Mouse (Mus musculus) neural tube, embryonic 13.5 days (tissue): Measurements from ENCODE around the gene Pakap. TPM values are rescaled to one million over a fixed set of nuclear protein-coding genes. Genes with fewer than 3 reads are reported as not detected.

Experiments used
- ATAC-seq: fragments of 200-750 bp; cut with Nextera tagmentation; 2 replicates; pipeline ENCODE4 v1.8.0; 2017; ENCODE audit warnings: low read depth, mild to moderate bottlenecking, moderate TSS enrichment, moderate library complexity
- H3K27ac ChIP-seq: fragments of 300-500 bp; sonication (generic); replicated peaks from 2 replicates; pipeline ENCODE4 v1.5.1; 2015; ENCODE audit warnings: moderate library complexity, mild to moderate bottlenecking, inconsistent platforms
- H3K27me3 ChIP-seq: fragments of 300-500 bp; sonication (generic); 2 replicates; pipeline ENCODE4 v1.6.1; 2015; ENCODE audit warnings: mild to moderate bottlenecking, inconsistent platforms
- H3K36me3 ChIP-seq: fragments of 300-500 bp; sonication (generic); 2 replicates; pipeline ENCODE4 v1.6.1; 2015; ENCODE audit warnings: mild to moderate bottlenecking, inconsistent platforms
- H3K4me1 ChIP-seq: fragments of 300-500 bp; sonication (generic); replicated peaks from 2 replicates; pipeline ENCODE4 v1.6.1; 2015; ENCODE audit warnings: inconsistent platforms
- H3K4me2 ChIP-seq: fragments of 300-500 bp; sonication (generic); 2 replicates; pipeline ENCODE4 v1.6.1; 2015; ENCODE audit warnings: inconsistent platforms, mild to moderate bottlenecking, moderate library complexity
- H3K4me3 ChIP-seq: fragments of 300-500 bp; sonication (generic); 2 replicates; pipeline ENCODE4 v1.5.1; 2015; ENCODE audit warnings: mild to moderate bottlenecking, inconsistent platforms
- H3K9ac ChIP-seq: fragments of 300-500 bp; sonication (generic); 2 replicates; pipeline ENCODE4 v1.6.1; 2015; ENCODE audit warnings: moderate library complexity, mild to moderate bottlenecking, inconsistent platforms
- H3K9me3 ChIP-seq: fragments of 300-500 bp; sonication (generic); 2 replicates; pipeline ENCODE4 v1.6.1; 2016; ENCODE audit warnings: inconsistent platforms
- WGBS: fragments of 180-500 bp; shearing (Covaris S2); methylation state at CpG from one replicate; pipeline ENCODE4 v1.1.7; 2015; 5-methylcytosine and 5-hydroxymethylcytosine counted together
- polyA plus RNA-seq: library from polyadenylated mRNA; unstranded; fragments of >200 nt; fragmentation: Nextera tagmentation; extraction: Ambion mirVana; gene quantifications from 2 replicates; pipeline ENCODE4 v1.2.1, GENCODE M21; 2015

Gene Pakap
- polyA plus RNA-seq, 1 experiment from 2014 or later: 9.1 TPM

- Histone ChIP-seq H3K27ac (no peak overlapping the region), H3K4me2 (0 out of 2 replicates have a peak overlapping the region, but pooled peaks have one; percentile 9), H3K9ac (no peak overlapping the region), H3K4me1 (peaks cover 16% of the 10 kb centered on the region), H3K36me3 (no peaks in the 10 kb centered on the region), H3K4me3 (no peak overlapping the region), H3K9me3 (no peaks in the 10 kb centered on the region), H3K27me3 (no peaks in the 10 kb centered on the region)
- ATAC-seq: peak; percentile 84
- WGBS: 6% methylated on average over 4 of the region's 4 CpGs
Observed at GRCm38 (mm10) chr4:57660470-57660869, 92.5 kb downstream of the Pakap start.

- H3K4me3 ChIP-seq: no peak overlapping the region
- WGBS: 80% methylated on average over 3 of the region's 3 CpGs
- no peaks in the 10 kb centered on the region for H3K27me3 ChIP-seq
Observed at GRCm38 (mm10) chr4:57666101-57666500, 98.1 kb downstream of the Pakap start.

GRCm38 (mm10) chr4:57670813-57671469 is 103.0 kb downstream of the Pakap start:
- H3K36me3 ChIP-seq: no peaks in the 10 kb centered on the region
- no peaks in the 10 kb centered on the region for H3K9me3 ChIP-seq
- H3K27me3 ChIP-seq: no peaks in the 10 kb centered on the region
- ATAC-seq: no peak
- no peak overlapping the region for H3K9ac ChIP-seq
- no peak overlapping the region for H3K4me3 ChIP-seq
- WGBS: 75% methylated on average over 7 of the region's 7 CpGs
- no peak overlapping the region for H3K27ac ChIP-seq
- H3K4me2 ChIP-seq: no peak overlapping the region
- peaks cover 16% of the 10 kb centered on the region for H3K4me1 ChIP-seq

More at GRCm38 (mm10) chr4:57666101-57666500, 98.1 kb downstream of the Pakap start:
- Histone ChIP-seq H3K4me1 (peaks cover under 1% of the 10 kb centered on the region), H3K9ac (no peak overlapping the region), H3K9me3 (no peaks in the 10 kb centered on the region), H3K36me3 (no peaks in the 10 kb centered on the region), H3K4me2 (no peak overlapping the region), H3K27ac (no peak overlapping the region)
- no peak for ATAC-seq

- Histone ChIP-seq H3K9me3 (no peaks in the 10 kb centered on the region), H3K4me1 (peaks cover 16% of the 10 kb centered on the region), H3K4me3 (no peak overlapping the region), H3K27ac (no peak overlapping the region), H3K27me3 (no peaks in the 10 kb centered on the region), H3K9ac (no peak overlapping the region), H3K36me3 (no peaks in the 10 kb centered on the region), H3K4me2 (no peak overlapping the region)
- no peak for ATAC-seq
- WGBS: 79% methylated on average over 4 of the region's 4 CpGs
Observed at GRCm38 (mm10) chr4:57672541-57672940, 104.6 kb downstream of the Pakap start.

GRCm38 (mm10) chr4:57672996-57673906 is 105.3 kb downstream of the Pakap start:
- 11% methylated on average over 12 of the region's 12 CpGs for WGBS
- peak overlapping the region; percentile 62; the same call in 1 of the 2 replicates for H3K9ac ChIP-seq
- peak; percentile 65; the same call in 1 of the 2 replicates for ATAC-seq

GRCm38 (mm10) chr4:57674351-57674750 is 106.4 kb downstream of the Pakap start:
- H3K9ac ChIP-seq: no peak overlapping the region
- no peaks in the 10 kb centered on the region for H3K27me3 ChIP-seq
- no peak overlapping the region for H3K27ac ChIP-seq
- H3K4me2 ChIP-seq: no peak overlapping the region
- H3K9me3 ChIP-seq: no peaks in the 10 kb centered on the region
- no peaks in the 10 kb centered on the region for H3K36me3 ChIP-seq
- H3K4me3 ChIP-seq: no peak overlapping the region
- WGBS: 82% methylated on average over 7 of the region's 7 CpGs
- ATAC-seq: no peak
- peaks cover 16% of the 10 kb centered on the region for H3K4me1 ChIP-seq

More at GRCm38 (mm10) chr4:57672996-57673906, 105.3 kb downstream of the Pakap start:
- no peaks in the 10 kb centered on the region for H3K36me3 ChIP-seq
- peak overlapping the region; percentile 26 for H3K4me3 ChIP-seq
- peak overlapping the region; percentile 55 for H3K4me2 ChIP-seq
- H3K4me1 ChIP-seq: peaks cover 16% of the 10 kb centered on the region
- H3K9me3 ChIP-seq: no peaks in the 10 kb centered on the region
- H3K27me3 ChIP-seq: no peaks in the 10 kb centered on the region
- H3K27ac ChIP-seq: peak overlapping the region; percentile 33

GRCm38 (mm10) chr4:57675387-57675786 is 107.4 kb downstream of the Pakap start:
- no peaks in the 10 kb centered on the region for H3K9me3 ChIP-seq
- H3K9ac ChIP-seq: peak overlapping the region; percentile 56; the same call in 1 of the 2 replicates
- WGBS: 2% methylated on average over 13 of the region's 13 CpGs
- no peaks in the 10 kb centered on the region for H3K36me3 ChIP-seq
- peak; percentile 61 for ATAC-seq
- peaks cover 20% of the 10 kb centered on the region for H3K4me1 ChIP-seq
- H3K27ac ChIP-seq: 0 out of 2 replicates have a peak overlapping the region, but pooled peaks have one; percentile 25
- H3K4me2 ChIP-seq: peak overlapping the region; percentile 52
- no peaks in the 10 kb centered on the region for H3K27me3 ChIP-seq
- peak overlapping the region; percentile 23; the same call in 1 of the 2 replicates for H3K4me3 ChIP-seq

GRCm38 (mm10) chr4:57677916-57678315 is 109.9 kb downstream of the Pakap start:
- Histone ChIP-seq H3K27ac (no peak overlapping the region), H3K9ac (no peak overlapping the region), H3K9me3 (no peaks in the 10 kb centered on the region), H3K4me1 (peaks cover 24% of the 10 kb centered on the region), H3K27me3 (no peaks in the 10 kb centered on the region), H3K4me2 (no peak overlapping the region), H3K4me3 (no peak overlapping the region), H3K36me3 (no peaks in the 10 kb centered on the region)
- WGBS: 88% methylated on average over 12 of the region's 12 CpGs
- no peak for ATAC-seq

GRCm38 (mm10) chr4:57678991-57679457 is 111.0 kb downstream of the Pakap start:
- H3K9me3 ChIP-seq: no peaks in the 10 kb centered on the region
- no peak overlapping the region for H3K4me2 ChIP-seq
- no peak overlapping the region for H3K9ac ChIP-seq
- ATAC-seq: no peak
- no peaks in the 10 kb centered on the region for H3K36me3 ChIP-seq
- H3K27ac ChIP-seq: no peak overlapping the region
- peaks cover 17% of the 10 kb centered on the region for H3K4me1 ChIP-seq
- H3K4me3 ChIP-seq: no peak overlapping the region
- no peaks in the 10 kb centered on the region for H3K27me3 ChIP-seq
- 77% methylated on average over 9 of the region's 9 CpGs for WGBS

- Histone ChIP-seq H3K27me3 (no peaks in the 10 kb centered on the region), H3K27ac (no peak overlapping the region), H3K9me3 (no peaks in the 10 kb centered on the region), H3K36me3 (no peaks in the 10 kb centered on the region), H3K4me1 (peaks cover 11% of the 10 kb centered on the region), H3K4me2 (no peak overlapping the region), H3K9ac (no peak overlapping the region), H3K4me3 (no peak overlapping the region)
- ATAC-seq: no peak
- WGBS: 37% methylated on average over 12 of the region's 12 CpGs
Observed at GRCm38 (mm10) chr4:57680186-57680585, 112.2 kb downstream of the Pakap start.

- H3K9me3 ChIP-seq: no peaks in the 10 kb centered on the region
- no peaks in the 10 kb centered on the region for H3K27me3 ChIP-seq
- no peaks in the 10 kb centered on the region for H3K36me3 ChIP-seq
- H3K4me3 ChIP-seq: no peak overlapping the region
- WGBS: 65% methylated on average over 12 of the region's 12 CpGs
- H3K27ac ChIP-seq: 0 out of 2 replicates have a peak overlapping the region, but pooled peaks have one; percentile 19
- no peak overlapping the region for H3K4me2 ChIP-seq
- ATAC-seq: 0 out of 2 replicates have a peak, but pooled peaks have one; percentile 34
- peaks cover 8% of the 10 kb centered on the region; the same call in 1 of the 2 replicates for H3K4me1 ChIP-seq
- H3K9ac ChIP-seq: no peak overlapping the region
Observed at GRCm38 (mm10) chr4:57681511-57681910, 113.5 kb downstream of the Pakap start.

- Histone ChIP-seq H3K27me3 (no peaks in the 10 kb centered on the region), H3K9me3 (no peaks in the 10 kb centered on the region), H3K4me2 (no peak overlapping the region), H3K27ac (no peak overlapping the region), H3K36me3 (no peaks in the 10 kb centered on the region), H3K4me3 (no peak overlapping the region), H3K9ac (no peak overlapping the region), H3K4me1 (peaks cover 8% of the 10 kb centered on the region; the same call in 1 of the 2 replicates)
- WGBS: 100% methylated on average over 2 of the region's 2 CpGs
- ATAC-seq: no peak
Observed at GRCm38 (mm10) chr4:57682341-57682740, 114.4 kb downstream of the Pakap start.
